Mouse (Mus musculus): ENCODE measurements at regions not wholly inside any gene's neighbourhood (a gene's known extent, or its start where the extent isn't known, plus 50 kb on each side); places are given as distances from the start of the nearest gene placed in this dataset.

- in situ Hi-C loops (cut with MboI; ENCODE audit: low sequenced_read_pairs in 2 of 2, unreplicated experiment in 2 of 2): no loop called here
Measured at GRCm38 (mm10) chr10:87722244-87722643, 135.8 kb upstream of the Igf1 start.

GRCm38 (mm10) chr10:87732658-87733057 lies 125.4 kb upstream of the Igf1 start:
- Histone ChIP-seq H3K27ac (ENCODE audit: insufficient read depth, low read depth, low read length, poor library complexity, severe bottlenecking) (no peak overlapping the region), H3K9me3 (ENCODE audit: control insufficient read depth, insufficient read depth, low read depth, low read length) (no peaks in the 10 kb centered on the region), H3K9ac (ENCODE audit: insufficient read depth, low read depth, low read length, poor library complexity, severe bottlenecking) (no peak overlapping the region), H3K4me1 (ENCODE audit: control insufficient read depth in 2 of 2, insufficient read depth in 2 of 2, low read length in 2 of 2, poor library complexity in 1 of 2) (no peaks in the 10 kb centered on the region), H3K4me3 (ENCODE audit: insufficient read depth in 1 of 2, low read depth in 1 of 2, low read length in 2 of 2, poor library complexity in 1 of 2, severe bottlenecking in 1 of 2) (no peak overlapping the region), H3K36me3 (ENCODE audit: control insufficient read depth, insufficient read depth, low read length, poor library complexity, severe bottlenecking) (no peaks in the 10 kb centered on the region)
- DNase-seq (ENCODE audit: low read depth, low spot score): no peak
- in situ Hi-C loops (cut with MboI; ENCODE audit: low sequenced_read_pairs in 2 of 2, unreplicated experiment in 2 of 2): no loop called here
- TF ChIP-seq ZNF384 (IDR thresholded peaks at IDR 0.05; ENCODE audit: low read depth, low read length): no peak
- no peak for TF ChIP-seq HCFC1 (IDR thresholded peaks at IDR 0.05; ENCODE audit: borderline replicate concordance, insufficient read depth, low read length)

More at GRCm38 (mm10) chr10:87722244-87722643, 135.8 kb upstream of the Igf1 start:
- TF ChIP-seq HCFC1 (IDR thresholded peaks at IDR 0.05; ENCODE audit: borderline replicate concordance, insufficient read depth, low read length): no peak
- TF ChIP-seq ZC3H11A (IDR thresholded peaks at IDR 0.05; ENCODE audit: borderline replicate concordance, low read depth, low read length): no peak
- no peak for TF ChIP-seq ZNF384 (IDR thresholded peaks at IDR 0.05; ENCODE audit: low read depth, low read length)
- TF ChIP-seq MAFK (IDR thresholded peaks at IDR 0.05; ENCODE audit: insufficient read depth, low read depth, low read length): no peak
- TF ChIP-seq CHD2 (IDR thresholded peaks at IDR 0.05; ENCODE audit: low read depth, low read length): no peak
- no peak overlapping the region for H3K4me3 ChIP-seq (ENCODE audit: insufficient read depth in 1 of 2, low read depth in 1 of 2, low read length in 2 of 2, poor library complexity in 1 of 2, severe bottlenecking in 1 of 2)
- DNase-seq (ENCODE audit: low read depth, low spot score): no peak
- no peak overlapping the region for H3K27ac ChIP-seq (ENCODE audit: insufficient read depth, low read depth, low read length, poor library complexity, severe bottlenecking)
- H3K36me3 ChIP-seq (ENCODE audit: control insufficient read depth, insufficient read depth, low read length, poor library complexity, severe bottlenecking): no peaks in the 10 kb centered on the region
- no peak overlapping the region for H3K9ac ChIP-seq (ENCODE audit: insufficient read depth, low read depth, low read length, poor library complexity, severe bottlenecking)
- H3K4me1 ChIP-seq (ENCODE audit: control insufficient read depth in 2 of 2, insufficient read depth in 2 of 2, low read length in 2 of 2, poor library complexity in 1 of 2): no peaks in the 10 kb centered on the region
- H3K9me3 ChIP-seq (ENCODE audit: control insufficient read depth, insufficient read depth, low read depth, low read length): no peaks in the 10 kb centered on the region

- in situ Hi-C loops (cut with MboI; ENCODE audit: low sequenced_read_pairs in 2 of 2, unreplicated experiment in 2 of 2): no loop called here
- no peak overlapping the region for H3K27ac ChIP-seq (ENCODE audit: insufficient read depth, low read depth, low read length, poor library complexity, severe bottlenecking)
- H3K4me1 ChIP-seq (ENCODE audit: control insufficient read depth in 2 of 2, insufficient read depth in 2 of 2, low read length in 2 of 2, poor library complexity in 1 of 2): no peaks in the 10 kb centered on the region
- no peak overlapping the region for H3K9ac ChIP-seq (ENCODE audit: insufficient read depth, low read depth, low read length, poor library complexity, severe bottlenecking)
- DNase-seq (ENCODE audit: low read depth, low spot score): no peak
- H3K4me3 ChIP-seq (ENCODE audit: insufficient read depth in 1 of 2, low read depth in 1 of 2, low read length in 2 of 2, poor library complexity in 1 of 2, severe bottlenecking in 1 of 2): no peak overlapping the region
- no peaks in the 10 kb centered on the region for H3K36me3 ChIP-seq (ENCODE audit: control insufficient read depth, insufficient read depth, low read length, poor library complexity, severe bottlenecking)
- TF ChIP-seq ZC3H11A (IDR thresholded peaks at IDR 0.05; ENCODE audit: borderline replicate concordance, low read depth, low read length) (no peak), ZNF384 (IDR thresholded peaks at IDR 0.05; ENCODE audit: low read depth, low read length) (no peak), CHD2 (IDR thresholded peaks at IDR 0.05; ENCODE audit: low read depth, low read length) (no peak), HCFC1 (IDR thresholded peaks at IDR 0.05; ENCODE audit: borderline replicate concordance, insufficient read depth, low read length) (no peak), MAFK (IDR thresholded peaks at IDR 0.05; ENCODE audit: insufficient read depth, low read depth, low read length) (no peak)
- no peaks in the 10 kb centered on the region for H3K9me3 ChIP-seq (ENCODE audit: control insufficient read depth, insufficient read depth, low read depth, low read length)
Measured at GRCm38 (mm10) chr10:87733241-87733640, 124.8 kb upstream of the Igf1 start.

- in situ Hi-C loops (cut with MboI; ENCODE audit: low sequenced_read_pairs in 2 of 2, unreplicated experiment in 2 of 2): no loop called here
Measured at GRCm38 (mm10) chr10:87740323-87740722, 117.7 kb upstream of the Igf1 start.

GRCm38 (mm10) chr10:87742766-87743165 lies 115.3 kb upstream of the Igf1 start:
- Histone ChIP-seq H3K4me3 (ENCODE audit: insufficient read depth in 1 of 2, low read depth in 1 of 2, low read length in 2 of 2, poor library complexity in 1 of 2, severe bottlenecking in 1 of 2) (no peak overlapping the region), H3K9me3 (ENCODE audit: control insufficient read depth, insufficient read depth, low read depth, low read length) (no peaks in the 10 kb centered on the region), H3K27ac (ENCODE audit: insufficient read depth, low read depth, low read length, poor library complexity, severe bottlenecking) (no peak overlapping the region), H3K4me1 (ENCODE audit: control insufficient read depth in 2 of 2, insufficient read depth in 2 of 2, low read length in 2 of 2, poor library complexity in 1 of 2) (no peaks in the 10 kb centered on the region), H3K36me3 (ENCODE audit: control insufficient read depth, insufficient read depth, low read length, poor library complexity, severe bottlenecking) (no peaks in the 10 kb centered on the region), H3K9ac (ENCODE audit: insufficient read depth, low read depth, low read length, poor library complexity, severe bottlenecking) (no peak overlapping the region)
- no peak for DNase-seq (ENCODE audit: low read depth, low spot score)
- in situ Hi-C loops (cut with MboI; ENCODE audit: low sequenced_read_pairs in 2 of 2, unreplicated experiment in 2 of 2): no loop called here
- TF ChIP-seq HCFC1 (IDR thresholded peaks at IDR 0.05; ENCODE audit: borderline replicate concordance, insufficient read depth, low read length): no peak
- TF ChIP-seq MAFK (IDR thresholded peaks at IDR 0.05; ENCODE audit: insufficient read depth, low read depth, low read length): no peak
- no peak for TF ChIP-seq ZNF384 (IDR thresholded peaks at IDR 0.05; ENCODE audit: low read depth, low read length)
- no peak for TF ChIP-seq CHD2 (IDR thresholded peaks at IDR 0.05; ENCODE audit: low read depth, low read length)
- TF ChIP-seq ZC3H11A (IDR thresholded peaks at IDR 0.05; ENCODE audit: borderline replicate concordance, low read depth, low read length): no peak

More at GRCm38 (mm10) chr10:87740323-87740722, 117.7 kb upstream of the Igf1 start:
- TF ChIP-seq HCFC1 (IDR thresholded peaks at IDR 0.05; ENCODE audit: borderline replicate concordance, insufficient read depth, low read length) (no peak), MAFK (IDR thresholded peaks at IDR 0.05; ENCODE audit: insufficient read depth, low read depth, low read length) (no peak), CHD2 (IDR thresholded peaks at IDR 0.05; ENCODE audit: low read depth, low read length) (no peak), ZC3H11A (IDR thresholded peaks at IDR 0.05; ENCODE audit: borderline replicate concordance, low read depth, low read length) (no peak), ZNF384 (IDR thresholded peaks at IDR 0.05; ENCODE audit: low read depth, low read length) (no peak)
- H3K9me3 ChIP-seq (ENCODE audit: control insufficient read depth, insufficient read depth, low read depth, low read length): no peaks in the 10 kb centered on the region
- H3K27ac ChIP-seq (ENCODE audit: insufficient read depth, low read depth, low read length, poor library complexity, severe bottlenecking): no peak overlapping the region
- no peak overlapping the region for H3K4me3 ChIP-seq (ENCODE audit: insufficient read depth in 1 of 2, low read depth in 1 of 2, low read length in 2 of 2, poor library complexity in 1 of 2, severe bottlenecking in 1 of 2)
- no peaks in the 10 kb centered on the region for H3K4me1 ChIP-seq (ENCODE audit: control insufficient read depth in 2 of 2, insufficient read depth in 2 of 2, low read length in 2 of 2, poor library complexity in 1 of 2)
- no peak overlapping the region for H3K9ac ChIP-seq (ENCODE audit: insufficient read depth, low read depth, low read length, poor library complexity, severe bottlenecking)
- DNase-seq (ENCODE audit: low read depth, low spot score): no peak
- no peaks in the 10 kb centered on the region for H3K36me3 ChIP-seq (ENCODE audit: control insufficient read depth, insufficient read depth, low read length, poor library complexity, severe bottlenecking)

Measured in ES-E14 (cell line).